Mouse (Mus musculus): ENCODE results near the gene Zdhhc20. TPM values are rescaled to one million over a fixed set of nuclear protein-coding genes. Genes with fewer than 3 reads are reported as not detected.

Zdhhc20 gene
- polyA plus RNA-seq, 1 experiment from 2014 or later: 46.1 TPM

DNA sequence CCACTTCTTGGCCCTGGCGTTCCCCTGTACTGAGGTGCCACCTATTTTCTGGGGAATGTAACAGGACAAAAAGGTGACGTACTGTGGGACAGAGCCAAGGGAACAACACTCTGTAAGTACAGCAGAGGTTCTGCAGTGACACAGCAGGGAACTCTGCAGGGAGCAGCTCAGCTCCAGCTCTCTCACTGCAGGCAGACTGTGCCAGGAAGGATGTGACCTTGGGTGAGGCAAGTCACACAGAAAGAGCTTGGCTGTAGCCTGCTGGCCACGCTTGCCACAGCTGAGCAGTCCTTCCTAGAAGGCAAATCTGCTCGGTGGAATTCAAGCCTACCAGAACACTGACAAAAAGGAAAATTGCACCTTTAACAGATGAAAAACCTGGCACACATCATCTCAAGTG is 8.3 kb downstream of the Zdhhc20 start:
- Histone ChIP-seq H3K9ac (ENCODE audit: low read depth, low read length) (no peak overlapping the region), H3K27ac (peak overlapping the region; percentile 50), H3K27me3 (ENCODE audit: insufficient read depth, low read length) (no peaks in the 10 kb centered on the region), H3K4me2 (ENCODE audit: low read length) (no peak overlapping the region), H3K4me3 (replicated peaks; ENCODE audit: low read depth, low read length) (no peak overlapping the region), H3K4me1 (replicated peaks; ENCODE audit: insufficient read depth, low read length) (peaks cover 15% of the 10 kb centered on the region), H3K9me3 (replicated peaks; ENCODE audit: low read length) (no peaks in the 10 kb centered on the region), H3K36me3 (ENCODE audit: insufficient read depth, low read length) (no peaks in the 10 kb centered on the region)
- peak; percentile 47 for DNase-seq (ENCODE audit: low spot score)
- no peak for ATAC-seq (replicated peaks; ENCODE audit: low FRiP score, low read depth)
- 49% methylated on average over 4 of the region's 4 CpGs for WGBS
- TF ChIP-seq CTCF (IDR thresholded peaks at IDR 0.05; ENCODE audit: low read depth): peak; percentile 36; the same call in 1 of the 2 replicates

- Histone ChIP-seq H3K27ac (no peak overlapping the region), H3K36me3 (ENCODE audit: insufficient read depth, low read length) (no peaks in the 10 kb centered on the region), H3K27me3 (ENCODE audit: insufficient read depth, low read length) (no peaks in the 10 kb centered on the region), H3K9me3 (replicated peaks; ENCODE audit: low read length) (no peaks in the 10 kb centered on the region), H3K4me1 (replicated peaks; ENCODE audit: insufficient read depth, low read length) (peaks cover 15% of the 10 kb centered on the region), H3K4me3 (replicated peaks; ENCODE audit: low read depth, low read length) (no peak overlapping the region), H3K4me2 (ENCODE audit: low read length) (no peak overlapping the region), H3K9ac (ENCODE audit: low read depth, low read length) (no peak overlapping the region)
- no peak for DNase-seq (ENCODE audit: low spot score)
- TF ChIP-seq CTCF (IDR thresholded peaks at IDR 0.05; ENCODE audit: low read depth): peak; percentile 23; the same call in 1 of the 2 replicates
- ATAC-seq (replicated peaks; ENCODE audit: low FRiP score, low read depth): no peak
Observed at GRCm38 (mm10) chr14:57881074-57881473, 9.0 kb downstream of the Zdhhc20 start.

DNA sequence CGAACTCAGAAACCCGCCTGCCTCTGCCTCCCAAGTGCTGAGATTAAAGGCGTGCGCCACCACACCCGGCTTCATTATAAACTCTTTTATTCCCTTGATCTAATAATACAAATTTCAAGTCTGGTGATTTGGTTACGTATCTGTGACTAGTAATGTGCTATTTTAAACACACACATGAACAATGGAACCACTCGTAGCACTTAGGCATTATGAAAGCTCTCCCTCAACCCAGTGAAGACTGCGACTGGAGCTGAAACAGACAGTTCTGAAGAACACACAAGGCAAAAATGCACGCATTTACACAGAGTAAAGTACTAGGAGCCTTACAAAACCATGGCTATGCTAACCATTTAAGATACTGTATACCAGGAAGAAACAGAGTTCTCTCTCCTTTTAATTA is 12.2 kb downstream of the Zdhhc20 start:
- no peak for ATAC-seq (replicated peaks; ENCODE audit: low FRiP score, low read depth)
- 95% methylated on average over 9 of the region's 9 CpGs for WGBS
- no peak overlapping the region for H3K9ac ChIP-seq (ENCODE audit: low read depth, low read length)
- no peak overlapping the region for H3K4me3 ChIP-seq (replicated peaks; ENCODE audit: low read depth, low read length)
- DNase-seq (ENCODE audit: low spot score): no peak
- no peak overlapping the region for H3K4me2 ChIP-seq (ENCODE audit: low read length)
- no peaks in the 10 kb centered on the region for H3K9me3 ChIP-seq (replicated peaks; ENCODE audit: low read length)
- H3K36me3 ChIP-seq (ENCODE audit: insufficient read depth, low read length): no peaks in the 10 kb centered on the region
- TF ChIP-seq CTCF (IDR thresholded peaks at IDR 0.05; ENCODE audit: low read depth): no peak
- H3K27me3 ChIP-seq (ENCODE audit: insufficient read depth, low read length): no peaks in the 10 kb centered on the region
- peaks cover 11% of the 10 kb centered on the region; the same call in 1 of the 2 replicates for H3K4me1 ChIP-seq (replicated peaks; ENCODE audit: insufficient read depth, low read length)
- H3K27ac ChIP-seq: no peak overlapping the region

DNA sequence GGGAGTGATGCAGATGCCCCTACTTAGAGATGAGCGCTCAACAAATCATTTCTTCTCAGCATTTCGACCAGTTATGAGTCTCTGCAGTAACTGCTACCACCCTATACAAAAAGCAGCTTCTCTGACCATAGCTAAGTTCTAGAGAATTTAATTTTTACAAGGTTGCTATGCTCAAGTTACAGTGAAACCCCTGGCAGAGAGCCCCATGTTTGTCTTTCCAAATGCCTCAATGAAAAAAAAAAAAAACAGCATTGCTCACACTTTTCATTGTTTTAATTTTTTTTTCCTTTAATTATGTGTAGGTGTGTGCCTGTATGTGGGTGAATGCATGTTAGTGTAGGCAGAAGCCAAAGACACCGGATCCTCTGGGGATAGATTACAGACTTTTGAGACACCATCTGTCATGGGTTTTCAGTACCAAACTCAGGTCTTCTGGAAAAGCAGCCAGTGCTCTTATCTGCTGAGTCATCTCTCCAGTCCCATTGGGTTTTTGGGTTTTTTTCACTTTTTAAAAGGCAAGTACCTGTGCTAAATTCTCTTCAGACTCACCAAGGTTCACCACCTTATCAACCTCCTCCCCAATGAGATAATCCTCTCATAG is 23.3 kb downstream of the Zdhhc20 start:
- H3K4me1 ChIP-seq (replicated peaks; ENCODE audit: insufficient read depth, low read length): no peaks in the 10 kb centered on the region
- no peak overlapping the region for H3K27ac ChIP-seq
- no peak for TF ChIP-seq CTCF (IDR thresholded peaks at IDR 0.05; ENCODE audit: low read depth)
- no peak overlapping the region for H3K9ac ChIP-seq (ENCODE audit: low read depth, low read length)
- peaks cover 14% of the 10 kb centered on the region for H3K36me3 ChIP-seq (ENCODE audit: insufficient read depth, low read length)
- DNase-seq (ENCODE audit: low spot score) (no peak), ATAC-seq (replicated peaks; ENCODE audit: low FRiP score, low read depth) (no peak)
- no peaks in the 10 kb centered on the region for H3K27me3 ChIP-seq (ENCODE audit: insufficient read depth, low read length)
- no peak overlapping the region for H3K4me3 ChIP-seq (replicated peaks; ENCODE audit: low read depth, low read length)
- WGBS: 87% methylated on average over 3 of the region's 3 CpGs
- H3K9me3 ChIP-seq (replicated peaks; ENCODE audit: low read length): no peaks in the 10 kb centered on the region
- no peak overlapping the region for H3K4me2 ChIP-seq (ENCODE audit: low read length)

DNA sequence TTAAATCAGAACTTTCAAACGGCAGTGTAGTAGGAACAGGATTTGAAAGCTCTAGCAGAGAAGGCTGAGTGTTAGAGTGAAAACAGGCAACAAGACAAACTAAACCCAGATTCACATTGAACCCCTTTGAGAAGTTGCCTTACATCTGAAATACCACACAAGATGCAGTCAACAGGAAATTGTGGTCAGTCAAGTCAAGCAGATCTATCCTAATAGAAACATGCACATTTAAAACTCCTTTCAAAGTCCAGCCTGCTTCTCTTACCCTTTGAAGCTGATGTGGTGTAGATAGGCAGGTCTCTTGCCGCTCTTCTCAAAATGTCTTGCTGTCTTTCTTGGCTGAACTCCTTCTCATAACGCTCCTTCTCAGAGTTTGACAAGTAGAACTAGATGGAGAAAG is 24.8 kb downstream of the Zdhhc20 start:
- no peak for DNase-seq (ENCODE audit: low spot score)
- TF ChIP-seq CTCF (IDR thresholded peaks at IDR 0.05; ENCODE audit: low read depth): no peak
- no peak for ATAC-seq (replicated peaks; ENCODE audit: low FRiP score, low read depth)
- H3K4me3 ChIP-seq (replicated peaks; ENCODE audit: low read depth, low read length): no peak overlapping the region
- 85% methylated on average over 3 of the region's 3 CpGs for WGBS
- no peaks in the 10 kb centered on the region for H3K27me3 ChIP-seq (ENCODE audit: insufficient read depth, low read length)
- no peak overlapping the region for H3K4me2 ChIP-seq (ENCODE audit: low read length)
- H3K9me3 ChIP-seq (replicated peaks; ENCODE audit: low read length): no peaks in the 10 kb centered on the region
- no peaks in the 10 kb centered on the region for H3K4me1 ChIP-seq (replicated peaks; ENCODE audit: insufficient read depth, low read length)
- no peak overlapping the region for H3K9ac ChIP-seq (ENCODE audit: low read depth, low read length)
- H3K36me3 ChIP-seq (ENCODE audit: insufficient read depth, low read length): peaks cover 14% of the 10 kb centered on the region
- H3K27ac ChIP-seq: no peak overlapping the region

DNA sequence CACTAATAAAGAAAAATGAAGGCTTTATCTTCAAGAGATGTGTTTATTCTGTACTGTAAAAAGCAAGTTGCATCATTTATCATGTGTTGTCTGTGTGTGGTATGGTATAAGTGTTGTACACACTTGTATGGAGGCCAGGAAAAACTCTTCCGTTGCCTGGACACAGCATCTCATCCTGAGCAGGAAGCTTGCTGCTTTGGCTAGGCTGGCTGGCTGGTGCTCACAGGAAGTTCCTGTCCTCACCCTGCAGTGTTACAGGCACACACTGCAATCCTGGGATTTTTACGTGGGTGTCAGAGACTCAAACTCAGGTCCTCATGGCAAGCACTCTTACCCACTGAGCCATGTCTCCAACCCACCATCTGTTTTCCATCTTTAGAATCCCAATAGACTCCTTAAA is 26.9 kb downstream of the Zdhhc20 start:
- Histone ChIP-seq H3K27ac (no peak overlapping the region), H3K9ac (ENCODE audit: low read depth, low read length) (no peak overlapping the region), H3K36me3 (ENCODE audit: insufficient read depth, low read length) (peaks cover 14% of the 10 kb centered on the region), H3K4me3 (replicated peaks; ENCODE audit: low read depth, low read length) (no peak overlapping the region), H3K27me3 (ENCODE audit: insufficient read depth, low read length) (no peaks in the 10 kb centered on the region), H3K4me2 (ENCODE audit: low read length) (no peak overlapping the region), H3K4me1 (replicated peaks; ENCODE audit: insufficient read depth, low read length) (no peaks in the 10 kb centered on the region), H3K9me3 (replicated peaks; ENCODE audit: low read length) (no peaks in the 10 kb centered on the region)
- no peak for TF ChIP-seq CTCF (IDR thresholded peaks at IDR 0.05; ENCODE audit: low read depth)
- ATAC-seq (replicated peaks; ENCODE audit: low FRiP score, low read depth) (no peak), DNase-seq (ENCODE audit: low spot score) (peak; percentile 11)
- WGBS: 57% methylated on average over 2 of the region's 2 CpGs

GRCm38 (mm10) chr14:57861987-57862412 is 28.1 kb downstream of the Zdhhc20 start:
- no peak overlapping the region for H3K4me2 ChIP-seq (ENCODE audit: low read length)
- peaks cover 18% of the 10 kb centered on the region for H3K36me3 ChIP-seq (ENCODE audit: insufficient read depth, low read length)
- WGBS: 91% methylated on average over 4 of the region's 4 CpGs
- H3K9ac ChIP-seq (ENCODE audit: low read depth, low read length): no peak overlapping the region
- H3K4me1 ChIP-seq (replicated peaks; ENCODE audit: insufficient read depth, low read length): no peaks in the 10 kb centered on the region
- no peak overlapping the region for H3K27ac ChIP-seq
- no peaks in the 10 kb centered on the region for H3K27me3 ChIP-seq (ENCODE audit: insufficient read depth, low read length)
- DNase-seq (ENCODE audit: low spot score): no peak
- TF ChIP-seq CTCF (IDR thresholded peaks at IDR 0.05; ENCODE audit: low read depth): no peak
- no peak overlapping the region for H3K4me3 ChIP-seq (replicated peaks; ENCODE audit: low read depth, low read length)
- H3K9me3 ChIP-seq (replicated peaks; ENCODE audit: low read length): no peaks in the 10 kb centered on the region
- ATAC-seq (replicated peaks; ENCODE audit: low FRiP score, low read depth): no peak

All from kidney, postnatal 0 days (tissue).